Mouse (Mus musculus) embryonic fibroblast, embryonic 13.5 days (primary cell): ENCODE measurements around the gene Tanc2.

Experiments
- CTCF ChIP-seq: IDR thresholded peaks from 2 replicates; pipeline ENCODE4 v1.5.1; 2011; ENCODE audit warnings: mild to moderate bottlenecking, control low read depth, low read length, moderate library complexity, borderline replicate concordance; ENCODE audit not compliant: insufficient read depth
- POLR2A ChIP-seq: IDR thresholded peaks from 2 replicates; pipeline ENCODE4 v1.6.1; 2011; ENCODE audit warnings: low read depth, mild to moderate bottlenecking, control low read depth, low read length, moderate library complexity

DNA sequence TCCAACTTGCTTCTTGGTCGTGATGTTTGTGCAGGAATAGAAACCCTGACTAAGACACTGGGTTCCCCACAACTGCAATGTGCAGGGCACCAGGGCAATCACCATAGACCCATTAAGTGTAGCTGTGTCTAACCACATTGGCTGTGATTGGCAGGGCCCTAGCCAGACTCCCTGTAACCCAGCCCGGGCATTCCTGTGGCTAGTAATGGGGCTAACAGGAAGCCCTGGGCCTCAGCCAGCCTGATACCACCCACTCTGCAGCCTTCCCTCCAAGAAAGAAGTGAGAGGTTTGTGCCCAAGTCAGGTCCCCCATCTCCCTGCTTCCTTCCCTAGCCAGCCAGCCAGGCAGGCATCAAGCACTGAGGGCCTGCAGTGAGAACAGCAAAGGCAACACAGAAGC lies 358.5 kb downstream of the Tanc2 start:
- no peak for TF ChIP-seq POLR2A
- no peak for TF ChIP-seq CTCF
